Mouse (Mus musculus): ENCODE measurements around the gene Atp6v0d1.

- peak; percentile 86 to 93 (median 92) for TF ChIP-seq CTCF (IDR thresholded peaks at IDR 0.05 in 2 of 3, conservative IDR thresholded peaks at IDR 0.05 in 1 of 3; ENCODE audit: control insufficient read depth in 1 of 3, insufficient read depth in 1 of 3, low read depth in 2 of 3, low read length in 3 of 3, poor library complexity in 1 of 3, severe bottlenecking in 1 of 3)
- TF ChIP-seq UBTF (IDR thresholded peaks at IDR 0.05; ENCODE audit: borderline replicate concordance, insufficient read depth, low read depth, low read length): no peak
These were observed 49.7 kb downstream of the Atp6v0d1 start for GRCm38 (mm10) chr8:105516018-105516645.

Data from MEL (cell line).